Mouse (Mus musculus) heart, adult 2 months (tissue): ENCODE data around the gene Akna.

Experiments used
- CTCF ChIP-seq: fragments of 200-600 bp; IDR thresholded peaks from 2 replicates; pipeline ENCODE4 v1.8.1; 2022; ENCODE audit warnings: antibody characterized with exemption, mild to moderate bottlenecking, moderate library complexity
- EP300 ChIP-seq: fragments of 200-500 bp; IDR thresholded peaks from 2 replicates; pipeline ENCODE4 v1.6.1; 2011; ENCODE audit warnings: low read depth, low read length, control low read depth; ENCODE audit not compliant: insufficient read depth
- POLR2A ChIP-seq: fragments of 200-500 bp; IDR thresholded peaks from 2 replicates; pipeline ENCODE4 v1.6.1; 2011; ENCODE audit warnings: mild to moderate bottlenecking, low read depth, low read length, control low read depth; ENCODE audit not compliant: insufficient read depth

- TF ChIP-seq POLR2A, result no peak
- TF ChIP-seq CTCF, result no peak
- no peak for TF ChIP-seq EP300
Observed at GRCm38 (mm10) chr4:63452555-63452954, 49.4 kb upstream of the Akna start.
